Mouse (Mus musculus) heart, adult 18-20 months (tissue): ENCODE data around the gene Dnajb2. TPM values are rescaled to one million over a fixed set of nuclear protein-coding genes. Genes with fewer than 3 reads are reported as not detected.
A peak's percentile ranks its signal among the peaks of the same experiment; 100 is the strongest.

ENCODE experiments used
- DNase-seq, 2 experiments: peaks; one replicate each; pipeline ENCODE4 v3.0.0; 2021 to 2022; ENCODE audit warnings: mixed read lengths in 1 of 2
- long read RNA-seq, 2 experiments: library from polyadenylated mRNA; stranded (forward); transcript quantifications; one replicate each; pipeline ENCODE4 v2.0.0; 2021
- total RNA-seq, 2 experiments: library from RNA; stranded (reverse); gene quantifications; 2 replicates each; pipeline ENCODE4 v1.2.3; 2021

Gene Dnajb2
- total RNA-seq: 100 to 1,000 TPM; 123 to 127 TPM
- long read RNA-seq, experiment 1, transcript Dnajb2-207 (10 exons, 1,855 nt): major isoform, 27 of 90 reads
- long read RNA-seq, experiment 1, transcript Dnajb2-210 (9 exons, 3,066 nt): minor isoform, 7 of 90 reads
- long read RNA-seq, experiment 1, transcript Dnajb2-202 (9 exons, 1,253 nt): minor isoform, 12 of 90 reads
- long read RNA-seq, experiment 1, partial matches to known transcripts: 37 of 90 reads
- long read RNA-seq, experiment 1, other reads (novel, unspliced or antisense): 7 of 90 reads
- long read RNA-seq, experiment 2, transcript Dnajb2-202 (9 exons, 1,253 nt): minor isoform, 8 of 61 reads
- long read RNA-seq, experiment 2, transcript Dnajb2-207 (10 exons, 1,855 nt): major isoform, 15 of 61 reads
- long read RNA-seq, experiment 2, partial matches to known transcripts: 4 of 61 reads
- long read RNA-seq, experiment 2, other reads (novel, unspliced or antisense): 30 of 61 reads

DNA sequence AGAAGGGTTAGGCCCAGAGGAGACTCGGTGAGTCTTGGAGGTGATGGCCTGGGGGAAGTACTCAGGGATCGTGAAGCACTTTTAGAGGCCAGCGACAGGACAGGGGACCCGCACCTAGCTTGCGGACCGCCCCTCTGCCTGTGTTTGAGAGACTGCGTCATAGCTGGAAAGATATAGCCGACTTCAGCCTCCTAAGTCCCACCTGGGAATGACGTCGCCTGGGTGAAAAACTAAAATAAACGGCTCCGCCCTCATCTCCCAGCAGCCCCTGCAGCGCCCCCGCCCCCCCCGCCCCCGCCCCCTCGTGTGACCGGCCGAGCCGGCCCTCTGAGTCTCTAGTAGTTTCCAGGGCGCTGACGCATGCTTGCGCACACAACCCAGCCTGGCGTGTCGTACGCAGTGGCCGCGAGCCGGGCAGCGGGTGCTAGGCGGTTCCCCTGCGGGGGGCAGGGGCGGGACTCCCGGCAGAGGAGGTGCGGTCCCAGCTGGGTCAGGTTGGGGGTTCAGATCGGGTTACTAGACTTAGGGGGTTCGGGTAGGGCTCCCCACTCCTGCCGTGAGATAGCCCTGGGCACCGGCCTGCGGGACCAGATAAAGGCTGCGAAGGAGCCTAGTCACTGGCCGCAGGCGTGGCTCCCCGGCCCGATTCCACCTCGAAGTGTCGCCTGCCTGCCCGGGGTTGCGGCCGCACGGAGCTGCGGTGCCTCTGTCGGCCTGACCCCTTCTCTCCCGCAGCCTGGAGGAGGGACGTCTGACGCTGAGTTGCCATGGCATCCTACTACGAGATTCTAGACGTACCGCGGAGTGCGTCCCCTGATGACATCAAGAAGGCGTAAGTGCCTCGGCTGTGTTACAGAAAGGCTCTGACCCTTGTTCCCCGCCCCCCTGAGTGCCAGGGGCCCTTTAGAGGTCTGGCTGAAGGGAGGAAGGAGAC is at the start of gene Dnajb2:
TSS of gene Dnajb2 (plus strand) at position 290 of the 934 bp plus-strand sequence.
- peak; percentile 94 to 95 for DNase-seq

DNA sequence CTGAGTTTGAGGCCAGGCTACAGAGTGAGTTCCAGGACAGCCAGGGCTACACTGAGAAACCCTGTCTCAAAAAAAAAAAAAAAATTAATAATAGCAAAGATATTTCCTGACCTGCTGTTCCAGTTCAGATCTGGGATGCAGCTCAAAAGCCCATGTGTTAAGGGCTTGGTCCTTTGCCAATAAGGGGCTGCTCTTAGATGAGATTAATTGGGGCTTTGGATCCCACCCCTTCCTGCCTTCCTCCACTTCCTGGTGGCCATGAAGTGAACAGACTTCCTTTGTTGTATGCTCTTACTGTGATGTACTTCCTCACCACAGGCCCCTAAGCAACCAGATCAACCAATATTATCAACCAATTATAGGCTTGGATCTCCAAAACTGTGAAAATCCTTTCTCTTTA is 49.1 kb upstream of the Dnajb2 start:
- no peak for DNase-seq

DNA sequence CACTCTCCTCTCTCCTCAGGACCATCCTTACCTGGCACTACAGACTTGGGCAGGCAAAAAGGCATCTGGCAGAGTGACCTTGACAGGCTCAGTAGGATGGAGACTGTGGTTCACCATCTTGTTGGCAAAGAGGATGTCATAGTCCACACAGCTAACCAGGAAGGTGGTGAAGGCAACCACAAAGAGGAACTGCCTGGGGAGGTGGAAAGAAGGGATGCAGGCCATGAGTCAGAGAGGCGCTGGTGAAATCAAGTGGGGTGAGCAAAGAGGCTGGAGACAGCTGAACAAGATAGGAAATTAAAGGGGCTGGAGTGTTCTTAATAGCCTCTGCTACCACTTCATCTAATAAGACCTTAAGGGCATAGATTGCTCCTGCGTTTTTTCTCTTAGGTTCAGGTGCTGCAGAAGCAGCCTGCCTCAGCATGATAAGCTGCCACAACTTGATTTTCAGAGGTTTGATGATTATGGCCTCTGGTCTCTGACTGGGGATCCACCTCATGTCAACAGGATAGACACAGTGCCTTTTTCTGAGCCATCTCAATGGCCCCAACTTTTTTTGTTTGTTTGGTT is 48.2 kb upstream of the Dnajb2 start:
- DNase-seq: no peak

DNA sequence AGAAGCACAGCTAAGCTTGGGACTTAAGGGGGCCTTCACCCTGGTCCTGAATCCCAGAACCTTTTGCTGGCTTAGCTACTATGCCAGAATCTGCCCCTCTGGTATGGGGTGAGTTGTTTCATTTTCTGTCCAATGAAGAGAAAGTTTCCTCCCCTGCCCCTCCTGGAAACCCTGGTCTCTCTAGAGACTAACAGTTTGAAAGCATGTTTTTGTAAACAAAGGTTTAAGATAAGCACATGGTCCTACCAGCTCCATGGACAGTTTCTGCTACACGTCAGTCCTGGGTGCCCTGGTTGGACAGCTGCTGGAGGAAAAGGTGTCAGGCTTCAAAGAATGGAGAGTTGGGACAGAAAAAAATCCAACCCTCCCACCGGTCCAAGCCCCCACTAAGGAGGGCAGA is 45.6 kb upstream of the Dnajb2 start:
- DNase-seq: no peak

DNA sequence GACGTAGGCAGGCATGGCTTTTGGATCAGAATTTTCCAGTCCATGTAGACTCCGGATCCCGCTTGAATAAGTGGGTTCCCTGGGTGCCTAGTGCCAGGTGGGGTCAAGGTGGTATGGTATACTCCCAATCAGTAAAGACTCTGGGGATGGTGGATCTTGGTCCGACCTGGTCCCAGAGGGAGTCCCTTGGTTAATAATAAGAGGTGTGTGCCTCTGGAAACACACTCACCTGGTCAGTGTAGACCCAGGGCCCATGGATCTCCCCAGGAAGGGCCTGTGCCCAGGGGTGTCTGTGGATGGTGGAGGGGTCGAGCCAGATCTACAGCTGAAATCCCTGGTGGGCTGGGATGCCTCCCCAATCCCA is 45.0 kb upstream of the Dnajb2 start:
- no peak for DNase-seq

DNA sequence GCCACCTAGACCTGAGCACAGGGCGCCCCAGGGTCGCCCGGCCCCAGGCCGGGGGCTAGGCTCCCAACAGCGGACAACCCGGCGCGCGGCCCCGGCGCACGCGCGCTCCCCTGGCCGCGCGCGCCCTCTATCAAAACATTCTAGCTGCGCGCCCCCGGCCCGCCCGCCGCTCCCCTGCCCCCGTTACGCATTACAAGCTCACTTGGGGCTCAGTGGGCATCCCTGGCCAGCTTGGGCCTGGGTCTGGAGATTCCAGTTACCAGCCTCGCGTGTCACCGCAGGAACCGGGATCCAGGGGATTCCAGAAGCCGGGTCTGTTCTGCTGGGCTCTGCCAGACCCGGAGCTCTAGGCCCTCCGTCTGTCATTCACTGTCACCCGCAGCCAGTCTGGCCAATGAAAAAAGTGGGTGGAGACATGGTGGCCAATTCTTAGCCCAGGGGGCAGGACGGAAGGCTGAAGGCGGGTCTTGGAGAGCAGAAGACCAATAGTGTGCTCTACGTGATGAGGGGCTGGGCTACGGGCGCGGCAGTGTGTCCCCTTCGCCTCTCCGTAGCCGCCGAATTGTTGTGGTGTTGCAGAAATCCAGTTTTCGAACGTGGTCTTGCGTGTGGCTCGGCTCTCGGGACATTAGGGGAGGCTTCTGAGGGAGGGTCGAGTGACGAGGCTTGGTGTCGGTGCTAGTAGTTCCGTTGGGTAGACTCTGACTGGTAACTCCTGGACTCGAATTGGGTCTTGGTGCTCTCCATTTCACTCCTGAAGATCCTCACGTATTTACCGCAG is 44.4 kb upstream of the Dnajb2 start, which contains the start of the genes Ankzf1 and Atg9a:
TSS of gene Ankzf1 (plus strand) at position 530 of the 781 bp plus-strand sequence.
TSS of gene Atg9a (minus strand) at position 575 of the 781 bp plus-strand sequence.
- DNase-seq: peak; percentile 96 to 99

DNA sequence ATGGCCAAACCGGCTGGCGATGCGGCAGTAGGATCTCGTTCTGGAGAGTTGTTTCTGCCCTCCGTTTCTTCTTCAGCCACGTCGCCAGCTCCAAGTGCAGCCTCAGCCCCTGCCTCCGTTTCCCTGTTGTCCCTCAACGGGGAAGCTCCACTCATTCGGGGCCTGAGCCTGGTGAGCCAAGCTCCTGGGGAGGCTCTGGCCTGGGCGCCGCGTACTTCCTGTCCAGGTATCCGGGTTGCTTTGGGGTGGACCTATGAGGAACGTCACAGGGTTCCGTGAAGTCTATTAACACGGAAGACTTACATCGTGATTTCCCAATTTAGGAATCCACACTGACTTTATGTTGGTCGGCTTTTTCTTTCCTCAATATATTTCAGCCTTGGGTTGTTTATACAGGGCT is 43.8 kb upstream of the Dnajb2 start:
- peak in 1 of 2 experiments; percentile 47 for DNase-seq

DNA sequence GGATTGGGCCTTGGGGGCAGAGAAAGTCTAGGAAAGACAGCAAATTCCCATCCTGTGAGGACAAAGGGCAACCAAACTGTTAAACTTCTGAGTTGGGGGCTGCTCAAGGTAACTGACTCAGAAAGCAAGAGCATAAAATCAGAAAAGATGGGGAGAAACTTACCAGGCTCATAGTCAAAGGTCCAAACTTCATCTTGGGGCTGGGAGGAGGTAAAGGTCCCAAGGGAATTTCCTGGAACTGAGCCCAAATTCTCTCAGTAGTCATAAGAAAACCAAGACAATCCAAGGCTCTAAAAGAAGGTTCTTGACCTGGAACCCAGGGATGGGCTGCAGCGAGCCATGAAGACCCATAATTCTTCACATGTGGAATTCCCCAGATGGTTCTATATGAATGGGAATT is 35.0 kb upstream of the Dnajb2 start:
- no peak for DNase-seq

DNA sequence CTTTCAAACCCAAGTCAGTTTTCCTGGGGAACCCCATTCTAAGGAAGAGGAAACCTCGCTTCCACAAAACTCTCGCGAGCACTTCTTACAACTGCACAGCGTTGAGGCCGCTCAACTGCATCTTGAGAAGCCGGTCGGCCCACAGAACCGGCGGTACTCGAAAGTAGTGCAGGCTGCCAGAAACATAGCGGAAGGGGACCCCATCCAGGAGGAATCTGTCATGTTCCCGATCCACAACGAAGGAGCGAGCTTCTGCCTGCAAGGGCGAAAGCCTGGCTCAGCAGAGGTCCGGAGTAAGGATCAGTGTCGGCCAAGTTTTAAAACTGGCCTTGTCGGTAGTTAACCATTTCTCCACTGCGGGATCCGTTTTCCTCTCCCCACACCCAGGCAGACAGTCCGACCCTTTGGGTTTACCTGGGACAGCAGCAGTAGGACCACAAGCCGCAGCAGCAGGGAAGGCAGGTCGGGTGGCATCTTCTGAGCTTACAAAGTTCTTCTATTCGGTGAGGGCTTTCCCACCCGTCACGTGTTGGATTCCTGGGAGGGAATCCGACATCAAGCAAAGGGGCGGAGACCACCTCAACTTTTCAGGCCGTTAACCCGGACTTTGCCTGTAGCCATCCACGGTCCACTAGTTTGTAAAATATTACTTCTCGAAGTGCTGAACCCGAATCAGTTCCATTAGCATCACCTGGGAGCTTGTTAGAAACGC is 27.1 kb upstream of the Dnajb2 start:
- peak; percentile 46 to 56 for DNase-seq

DNA sequence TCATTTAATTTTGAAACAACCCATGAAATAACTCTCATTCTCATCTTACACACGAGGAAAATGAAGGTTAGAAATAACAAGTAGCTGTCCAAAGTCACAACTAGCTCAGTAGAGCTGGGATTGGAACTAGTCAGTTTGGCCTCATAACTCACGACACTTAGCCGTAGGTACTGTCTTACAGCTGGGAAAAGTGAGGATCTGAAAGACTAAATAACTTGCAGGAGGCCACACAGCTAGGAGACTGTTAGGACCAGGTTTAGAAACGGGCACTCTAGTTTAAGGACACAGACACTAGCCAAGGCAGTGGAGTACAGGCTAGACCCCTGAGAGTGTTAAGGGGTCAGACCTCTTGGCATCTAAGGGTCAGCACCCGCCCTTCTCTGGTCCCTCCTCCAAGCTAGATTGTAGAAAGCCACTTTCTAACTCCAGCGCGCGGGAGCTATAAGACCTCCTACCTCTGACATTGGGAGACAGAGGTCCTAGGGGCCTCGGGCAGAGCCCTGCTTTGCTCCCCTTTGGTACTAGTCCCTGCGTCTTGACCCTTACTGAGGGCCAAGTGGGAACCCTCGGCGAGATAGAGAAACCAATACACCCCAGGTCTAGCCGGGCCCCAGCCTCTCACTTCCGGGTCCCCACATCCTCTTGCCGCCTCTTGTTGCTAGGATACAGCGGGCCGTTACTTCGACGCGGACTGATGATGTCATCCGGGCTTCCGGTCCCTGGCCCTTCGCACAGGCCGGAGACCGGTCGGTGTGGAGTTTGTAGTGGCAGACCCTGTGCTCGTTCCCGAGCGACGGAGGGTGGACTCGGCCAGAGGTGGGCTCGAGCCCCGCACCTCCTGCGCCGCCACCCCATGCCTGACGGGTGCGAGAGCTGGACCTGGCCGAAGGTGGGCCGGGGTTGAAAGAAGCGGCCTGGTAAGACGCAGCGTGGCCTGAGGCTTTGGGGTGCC is 25.8 kb upstream of the Dnajb2 start, which contains the start of the genes Glb1l and Stk16:
TSS of gene Glb1l (minus strand) at position 678 of the 952 bp plus-strand sequence.
TSS of gene Stk16 (plus strand) at position 703 of the 952 bp plus-strand sequence.
- DNase-seq: peak; percentile 98

DNA sequence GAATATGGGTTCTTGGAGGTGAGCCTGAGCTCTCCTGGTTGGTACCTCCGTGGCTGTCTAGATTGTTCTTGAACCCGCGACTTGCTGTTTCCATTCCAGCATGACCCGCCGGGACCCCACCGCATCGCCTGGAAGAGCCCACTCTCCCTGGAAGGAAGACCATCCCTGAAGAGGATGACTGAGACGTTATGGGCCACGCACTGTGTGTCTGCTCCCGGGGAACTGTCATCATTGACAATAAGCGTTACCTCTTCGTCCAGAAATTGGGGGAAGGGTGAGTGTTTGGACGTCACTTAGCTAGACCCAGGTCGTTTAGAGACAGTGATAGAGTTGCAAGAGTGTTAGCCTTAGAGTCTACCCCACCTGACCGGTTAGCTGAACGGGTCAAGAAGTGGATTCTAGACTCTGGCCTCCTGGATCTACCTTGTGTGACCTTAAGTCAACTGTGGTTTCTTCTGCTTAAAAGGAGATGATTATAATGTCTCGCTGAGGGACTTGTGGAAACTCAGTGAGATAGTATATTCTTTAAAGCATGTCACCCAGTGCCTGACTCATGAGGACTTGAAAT is 25.0 kb upstream of the Dnajb2 start:
- no peak for DNase-seq

DNA sequence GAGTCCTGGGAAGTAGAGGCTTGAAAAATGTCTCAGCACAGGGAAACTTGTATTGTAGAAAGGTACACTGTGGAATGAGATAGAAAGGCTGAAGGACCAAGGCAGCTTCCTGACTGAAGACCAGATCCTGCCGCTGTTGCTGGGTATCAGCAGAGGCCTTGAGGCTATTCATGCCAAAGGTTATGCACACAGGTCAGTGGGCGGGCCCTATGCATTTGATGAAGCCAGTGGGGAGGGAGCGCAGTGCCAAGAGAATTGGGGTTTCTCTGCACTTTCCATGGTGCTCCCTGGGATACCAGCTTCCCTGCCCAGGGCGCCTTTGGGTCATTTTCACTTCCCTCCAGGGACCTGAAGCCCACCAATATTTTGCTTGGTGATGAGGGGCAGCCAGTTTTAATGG is 23.7 kb upstream of the Dnajb2 start:
- no peak for DNase-seq

DNA sequence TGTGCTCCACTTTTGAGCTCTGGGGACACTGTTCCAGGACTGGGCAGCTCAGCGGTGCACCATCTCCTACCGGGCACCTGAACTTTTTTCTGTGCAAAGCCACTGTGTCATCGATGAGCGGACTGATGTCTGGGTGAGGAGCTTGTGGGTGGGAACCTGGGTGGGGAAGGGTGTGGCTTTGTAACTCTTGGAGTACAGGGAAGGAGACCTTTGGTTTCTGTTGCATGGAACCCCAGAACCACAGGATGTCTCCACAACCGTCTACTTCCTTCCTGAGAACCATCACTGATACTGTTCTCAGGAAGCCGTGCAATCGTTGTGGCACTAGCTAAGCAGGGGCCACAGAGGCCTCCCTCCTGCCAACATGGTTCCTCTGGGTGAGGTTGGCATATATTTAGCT is 23.1 kb upstream of the Dnajb2 start:
- DNase-seq: no peak

DNA sequence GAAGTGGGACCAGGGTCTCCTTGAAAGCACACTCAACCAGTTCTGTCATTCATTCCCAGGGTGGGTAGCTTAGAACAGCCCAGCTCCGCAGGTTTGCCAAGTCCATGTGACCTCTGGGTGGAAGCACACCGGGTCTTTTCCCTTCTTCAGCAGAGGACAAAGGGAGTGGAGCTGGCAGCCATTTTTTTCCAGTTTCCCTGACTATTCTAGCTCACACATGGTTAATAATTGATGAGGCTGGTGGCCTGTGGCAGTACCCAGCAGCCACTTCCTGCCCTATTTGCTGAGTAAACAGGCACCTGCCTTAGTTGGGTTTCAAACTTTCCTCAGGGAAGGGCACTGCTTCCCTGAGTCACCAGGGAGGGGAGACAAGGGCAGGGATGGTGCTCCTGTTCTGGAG is 21.8 kb upstream of the Dnajb2 start:
- peak in 1 of 2 experiments; percentile 30 for DNase-seq

DNA sequence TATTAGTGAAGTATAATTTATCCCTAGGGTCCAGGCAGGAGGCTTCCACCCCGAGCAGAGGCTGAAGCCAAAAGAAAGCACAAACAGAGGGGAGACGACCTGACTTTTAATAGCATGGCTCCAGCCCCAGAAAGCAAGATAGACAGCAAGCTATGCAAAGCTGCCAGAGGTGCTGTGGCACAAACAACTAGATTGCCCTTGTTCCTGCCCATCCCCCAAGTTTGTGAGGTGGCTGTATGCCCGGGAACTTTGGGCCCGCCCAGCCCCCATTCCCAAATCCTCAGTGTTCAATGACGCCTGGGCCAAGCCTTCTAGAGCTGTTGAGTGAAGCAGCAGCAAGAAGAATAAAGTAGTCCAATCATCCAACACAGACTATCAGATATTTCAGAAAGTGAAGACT is 21.3 kb upstream of the Dnajb2 start:
- DNase-seq: peak; percentile 84 to 85

DNA sequence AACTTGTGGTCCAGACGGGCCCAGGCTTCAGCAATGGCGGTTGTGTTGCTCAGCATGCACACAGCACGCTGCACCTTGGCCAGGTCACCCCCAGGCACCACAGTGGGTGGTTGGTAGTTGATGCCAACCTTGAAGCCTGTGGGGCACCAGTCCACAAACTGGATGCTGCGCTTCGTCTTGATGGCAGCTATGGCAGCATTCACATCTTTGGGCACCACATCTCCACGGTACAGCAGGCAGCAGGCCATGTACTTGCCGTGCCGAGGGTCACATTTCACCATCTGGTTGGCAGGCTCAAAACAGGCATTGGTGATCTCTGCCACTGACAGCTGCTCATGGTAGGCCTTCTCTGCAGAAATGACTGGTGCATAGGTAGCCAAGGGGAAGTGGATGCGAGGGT is 20.4 kb upstream of the Dnajb2 start:
- DNase-seq: peak; percentile 25 to 28

DNA sequence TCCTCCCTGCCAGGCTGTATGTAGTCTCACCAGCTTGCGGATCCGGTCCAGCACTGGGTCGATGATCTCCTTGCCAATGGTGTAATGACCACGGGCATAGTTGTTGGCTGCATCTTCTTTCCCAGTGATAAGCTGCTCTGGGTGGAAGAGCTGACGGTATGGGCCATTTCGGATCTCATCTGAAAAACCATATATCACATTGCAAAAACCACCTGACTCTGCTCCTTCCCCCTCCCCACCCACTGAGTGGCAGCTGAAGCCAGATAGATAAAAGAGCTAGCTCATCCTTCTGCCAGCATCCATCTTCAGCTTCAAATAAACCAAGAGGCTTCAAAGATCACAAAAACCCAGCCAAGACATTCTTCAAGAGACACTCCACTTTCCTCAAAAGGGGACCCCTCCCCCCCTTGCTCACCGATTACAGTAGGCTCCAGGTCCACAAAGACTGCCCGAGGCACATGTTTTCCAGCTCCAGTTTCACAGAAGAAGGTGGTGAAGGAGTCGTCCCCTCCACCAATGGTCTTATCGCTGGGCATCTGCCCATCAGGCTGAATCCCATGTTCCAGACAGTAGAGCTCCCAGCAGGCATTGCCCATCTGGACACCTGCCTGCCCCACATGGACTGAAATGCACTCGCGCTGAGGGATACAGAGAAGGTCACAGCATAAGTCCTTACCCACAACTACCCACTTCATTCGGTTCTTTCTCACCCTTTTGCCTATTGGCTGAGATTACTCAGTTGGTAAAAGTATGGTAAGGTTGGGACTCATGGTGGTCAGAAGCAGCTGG is 19.2 kb upstream of the Dnajb2 start:
- peak; percentile 78 to 79 for DNase-seq

DNA sequence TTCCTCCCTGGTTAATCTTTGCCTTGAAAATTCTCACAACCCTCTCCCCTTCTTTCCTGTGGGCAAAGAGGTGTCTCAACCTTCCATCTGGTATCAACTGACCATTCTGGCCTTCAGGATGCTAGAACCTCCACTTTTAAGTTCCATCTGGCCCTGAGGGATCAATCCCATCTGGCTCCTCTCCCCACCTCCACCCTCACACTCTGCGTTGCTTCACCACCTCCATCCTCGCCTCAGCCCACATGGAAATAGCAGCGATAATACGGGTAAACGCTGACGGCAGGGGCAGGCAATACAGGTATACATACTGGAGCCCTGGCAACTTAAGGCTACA is 18.3 kb upstream of the Dnajb2 start:
- DNase-seq: no peak
